Mouse (Mus musculus): ENCODE measurements around the gene Hdac10.

DNA sequence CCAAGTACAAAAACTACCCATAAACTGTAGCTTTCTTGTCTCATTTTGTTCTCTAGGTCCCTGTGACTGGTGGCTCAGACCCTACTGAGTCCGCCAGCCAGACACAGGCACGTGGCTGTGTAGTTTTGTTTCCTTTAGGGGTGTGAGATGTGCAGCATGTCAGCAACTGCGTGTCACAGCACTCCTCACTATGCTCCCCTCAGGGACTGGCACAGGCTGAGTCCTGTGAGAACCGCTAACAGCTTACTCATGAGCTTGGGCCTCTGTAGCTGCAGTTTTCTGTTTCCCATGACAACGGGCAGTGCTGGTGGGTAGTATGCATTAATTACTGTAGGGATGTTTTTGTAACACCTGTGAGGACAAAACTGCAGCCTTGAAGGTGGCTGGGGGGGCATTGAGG is 36.3 kb downstream of the Hdac10 start:
- no peak for TF ChIP-seq CTCF (IDR thresholded peaks at IDR 0.05)
- no peak for TF ChIP-seq EP300 (IDR thresholded peaks at IDR 0.05)

All from lung, postnatal 0 days (tissue).